Comparison of ENCODE assay signal across 15 mouse cellular contexts in the genomic region with DNA sequence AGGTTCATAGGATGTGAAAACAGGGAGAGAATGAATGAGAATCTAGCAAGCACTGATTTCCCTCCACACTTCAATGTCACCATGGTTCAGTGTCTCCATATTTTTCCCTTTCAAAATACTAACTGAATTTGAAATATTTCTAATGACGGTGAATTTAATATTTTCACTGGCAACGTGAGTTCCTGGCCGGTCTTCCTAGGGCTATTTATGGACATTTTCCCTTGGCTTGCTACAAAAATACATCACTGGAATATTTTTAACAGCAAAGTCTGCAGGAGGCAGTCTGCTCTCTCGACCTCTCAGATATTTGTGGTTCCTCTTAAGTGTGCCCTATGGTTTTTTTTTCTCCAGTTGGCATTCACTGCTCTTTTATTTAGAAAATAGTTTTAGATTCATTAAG. TPM values are rescaled to one million over a fixed set of nuclear protein-coding genes. Genes with fewer than 3 reads are reported as not detected.
DNase-seq lines count a peak whose midpoint lies in the region; ATAC-seq and TF ChIP-seq lines count a peak whose summit lies in the region.
"Had no signal": no experiment of that assay in that cellular context is flagged by ENCODE, and none has a peak within 500 bp of the region (broad histone marks: within the 10 kb centered on the region; RNA-seq: fewer than 3 reads in every experiment).

No protein-coding gene starts in this region.

- no peak for TF ChIP-seq EP300 in heart, adult 2 months (IDR thresholded peaks at IDR 0.05; ENCODE audit: insufficient read depth, low read depth, low read length)
- TF ChIP-seq EP300 in stomach, postnatal 0 days (optimal IDR thresholded peaks at IDR 0.05): no peak

- TF ChIP-seq CTCF in heart, adult 2 months (IDR thresholded peaks at IDR 0.05): no peak
- no peak for TF ChIP-seq CTCF in stomach, postnatal 0 days (IDR thresholded peaks at IDR 0.05; ENCODE audit: low read depth)

- peak overlapping the region; percentile 91 for H3K27ac ChIP-seq in heart, adult 2 months
- H3K27ac ChIP-seq in stomach, embryonic 16.5 days (ENCODE audit: low read length): peak overlapping the region; percentile 18; the same call in 1 of the 2 replicates
- H3K27ac ChIP-seq in stomach, postnatal 0 days (replicated peaks): no peak overlapping the region
- peak overlapping the region; percentile 97 for H3K27ac ChIP-seq in heart, embryonic 12.5 days (ENCODE audit: poor library complexity, severe bottlenecking)
- H3K27ac ChIP-seq in midbrain, embryonic 13.5 days: no peak overlapping the region
- H3K27ac ChIP-seq: forebrain, embryonic 13.5 days; midbrain, embryonic 15.5 days; neural tube, embryonic 13.5 days had no signal

- H3K4me1 ChIP-seq in heart, adult 2 months (ENCODE audit: control insufficient read depth, insufficient read depth, low read length): peaks cover 9% of the 10 kb centered on the region
- H3K4me1 ChIP-seq in stomach, embryonic 16.5 days (ENCODE audit: control insufficient read depth, insufficient read depth, low read length): peaks cover 4% of the 10 kb centered on the region
- no peaks in the 10 kb centered on the region for H3K4me1 ChIP-seq in stomach, postnatal 0 days (replicated peaks; ENCODE audit: control insufficient read depth, insufficient read depth)
- H3K4me1 ChIP-seq in heart, embryonic 12.5 days (replicated peaks): peaks cover 39% of the 10 kb centered on the region
- no peaks in the 10 kb centered on the region for H3K4me1 ChIP-seq in midbrain, embryonic 13.5 days (replicated peaks)

- H3K36me3 ChIP-seq in heart, adult 2 months (ENCODE audit: control insufficient read depth, insufficient read depth, low read length): peaks cover 18% of the 10 kb centered on the region
- H3K36me3 ChIP-seq in stomach, embryonic 16.5 days (ENCODE audit: control insufficient read depth, insufficient read depth, low read length): no peaks in the 10 kb centered on the region
- no peaks in the 10 kb centered on the region for H3K36me3 ChIP-seq in stomach, postnatal 0 days (ENCODE audit: control insufficient read depth, insufficient read depth, low read length)
- H3K36me3 ChIP-seq in heart, embryonic 12.5 days: no peaks in the 10 kb centered on the region
- no peaks in the 10 kb centered on the region for H3K36me3 ChIP-seq in midbrain, embryonic 13.5 days
- H3K36me3 ChIP-seq: midbrain, embryonic 15.5 days; neural tube, embryonic 13.5 days had no signal

- H3K4me3 ChIP-seq in heart, adult 2 months: no peak overlapping the region
- H3K4me3 ChIP-seq in stomach, embryonic 16.5 days (replicated peaks; ENCODE audit: low read length): no peak overlapping the region
- H3K4me3 ChIP-seq in stomach, postnatal 0 days (ENCODE audit: low read depth, low read length): no peak overlapping the region
- H3K4me3 ChIP-seq in heart, embryonic 12.5 days: no peak overlapping the region
- H3K4me3 ChIP-seq in midbrain, embryonic 13.5 days (replicated peaks): no peak overlapping the region
- H3K4me3 ChIP-seq: forebrain, embryonic 13.5 days; midbrain, embryonic 15.5 days; neural tube, embryonic 13.5 days had no signal

- no peaks in the 10 kb centered on the region for H3K9me3 ChIP-seq in stomach, embryonic 16.5 days (replicated peaks; ENCODE audit: control insufficient read depth, low read length)
- H3K9me3 ChIP-seq in stomach, postnatal 0 days (ENCODE audit: control insufficient read depth, low read length): no peaks in the 10 kb centered on the region
- no peaks in the 10 kb centered on the region for H3K9me3 ChIP-seq in heart, embryonic 12.5 days (replicated peaks)
- no peaks in the 10 kb centered on the region for H3K9me3 ChIP-seq in midbrain, embryonic 13.5 days
- H3K9me3 ChIP-seq: forebrain, embryonic 13.5 days; midbrain, embryonic 15.5 days; neural tube, embryonic 13.5 days had no signal

- WGBS in heart, adult 2 months: under 1% methylated on average over 4 of the region's 4 CpGs
- WGBS in stomach, embryonic 16.5 days: 60% methylated on average over 4 of the region's 4 CpGs
- WGBS in stomach, postnatal 0 days: 48% methylated on average over 4 of the region's 4 CpGs
- WGBS in heart, embryonic 12.5 days: 17% methylated on average over 4 of the region's 4 CpGs
- 88% methylated on average over 4 of the region's 4 CpGs for WGBS in midbrain, embryonic 13.5 days

- H3K9ac ChIP-seq in heart, adult 2 months (ENCODE audit: low read depth, low read length): no peak overlapping the region; the same call in 1 of the 2 replicates
- no peak overlapping the region for H3K9ac ChIP-seq in stomach, embryonic 16.5 days (ENCODE audit: low read length)
- no peak overlapping the region for H3K9ac ChIP-seq in stomach, postnatal 0 days (ENCODE audit: low read length)
- no peak overlapping the region for H3K9ac ChIP-seq in heart, embryonic 12.5 days
- H3K9ac ChIP-seq in midbrain, embryonic 13.5 days (replicated peaks): no peak overlapping the region
- H3K9ac ChIP-seq: forebrain, embryonic 13.5 days; midbrain, embryonic 15.5 days; neural tube, embryonic 13.5 days had no signal

- no peaks in the 10 kb centered on the region for H3K27me3 ChIP-seq in heart, adult 2 months (ENCODE audit: control insufficient read depth, insufficient read depth, low read length)
- H3K27me3 ChIP-seq in stomach, embryonic 16.5 days (ENCODE audit: control insufficient read depth, insufficient read depth, low read length): no peaks in the 10 kb centered on the region
- H3K27me3 ChIP-seq in stomach, postnatal 0 days (ENCODE audit: control insufficient read depth, insufficient read depth, low read length): no peaks in the 10 kb centered on the region
- H3K27me3 ChIP-seq in heart, embryonic 12.5 days (replicated peaks): no peaks in the 10 kb centered on the region
- H3K27me3 ChIP-seq in midbrain, embryonic 13.5 days: no peaks in the 10 kb centered on the region; the same call in 1 of the 2 replicates
- H3K27me3 ChIP-seq: forebrain, embryonic 13.5 days; midbrain, embryonic 15.5 days; neural tube, embryonic 13.5 days had no signal

- H3K79me2 ChIP-seq in heart, adult 2 months (replicated peaks; ENCODE audit: control insufficient read depth, insufficient read depth, low read length): no peaks in the 10 kb centered on the region

- ATAC-seq in stomach, embryonic 16.5 days (ENCODE audit: insufficient read depth, low FRiP score): no peak
- ATAC-seq in stomach, postnatal 0 days (ENCODE audit: low FRiP score, low TSS enrichment): no peak
- ATAC-seq in heart, embryonic 12.5 days (ENCODE audit: insufficient number of reproducible peaks, low FRiP score): peak; percentile 4; the same call in 1 of the 2 replicates
- no peak for ATAC-seq in midbrain, embryonic 13.5 days
- ATAC-seq: CD4-positive, CD25-positive, alpha-beta regulatory T cell, adult 4 months; forebrain, embryonic 13.5 days; hindbrain, embryonic 16.5 days; midbrain, embryonic 15.5 days had no signal

- intact Hi-C loops in heart, adult 2 months (cut with DNase I): no loop called here
- intact Hi-C loops in heart, postnatal 25 days (cut with DNase I): no loop called here

- TF ChIP-seq POLR2A in heart, adult 2 months (IDR thresholded peaks at IDR 0.05; ENCODE audit: insufficient read depth, low read depth, low read length): no peak

- H3K4me2 ChIP-seq in stomach, embryonic 16.5 days (ENCODE audit: low read depth, low read length): no peak overlapping the region
- no peak overlapping the region for H3K4me2 ChIP-seq in stomach, postnatal 0 days (replicated peaks; ENCODE audit: low read depth)
- H3K4me2 ChIP-seq in heart, embryonic 12.5 days: peak overlapping the region; percentile 37
- H3K4me2 ChIP-seq in midbrain, embryonic 13.5 days (replicated peaks): no peak overlapping the region
- H3K4me2 ChIP-seq: forebrain, embryonic 13.5 days; midbrain, embryonic 15.5 days; neural tube, embryonic 13.5 days had no signal

- DNase-seq in heart, adult 2 months: no peak
- no peak for DNase-seq in heart, postnatal 25 days (ENCODE audit: low spot score)
- no peak for DNase-seq in stomach, postnatal 0 days (ENCODE audit: low spot score)
- no peak for DNase-seq in T-cell, adult 2 months (ENCODE audit: low spot score)
- DNase-seq in ovary, postnatal 14 days (ENCODE audit: low spot score): no peak
- DNase-seq: cerebellum, postnatal 14 days had no signal

RNA-seq across cellular contexts. Expression of a gene that starts 44.7 kb away (rescaled TPM):
- total RNA-seq in heart, adult 2 months (2021): 100 to 1,000 TPM; 609 to 668 TPM
- polyA plus RNA-seq in heart, adult 2 months (2012; rRNA removed): 508 and 956 TPM in 2 replicates
- 100 to 1,000 TPM; 808 to 915 TPM for total RNA-seq in heart, postnatal 25 days (2021)
- 54.9 and 64.2 TPM in 2 replicates for polyA plus RNA-seq in stomach, embryonic 16.5 days (2015; fragmentation: Nextera tagmentation; extraction: Ambion mirVana)
- polyA plus RNA-seq in stomach, postnatal 0 days (2015; fragmentation: Nextera tagmentation; extraction: Ambion mirVana): 28.9 and 29.7 TPM in 2 replicates
- 218 and 224 TPM in 2 replicates for polyA plus RNA-seq in heart, embryonic 12.5 days (2016; fragmentation: Nextera tagmentation; extraction: Ambion mirVana)
- 11.6 and 12.4 TPM in 2 replicates for polyA plus RNA-seq in midbrain, embryonic 13.5 days (2015; fragmentation: Nextera tagmentation; extraction: Ambion mirVana)

RNA-seq across cellular contexts. Expression of a gene that starts 53.6 kb away (rescaled TPM):
- 10 to 100 TPM in 1 of 2 experiments, 1 to 10 TPM in 1; 6.0 to 10.9 TPM for total RNA-seq in heart, adult 2 months (2021)
- polyA plus RNA-seq in heart, adult 2 months (2012; rRNA removed): 2.1 and 4.3 TPM in 2 replicates
- total RNA-seq in heart, postnatal 25 days (2021): 1 to 10 TPM; 7.3 to 8.7 TPM
- 0.10 and 0.15 TPM in 2 replicates for polyA plus RNA-seq in stomach, embryonic 16.5 days (2015; fragmentation: Nextera tagmentation; extraction: Ambion mirVana)
- polyA plus RNA-seq in stomach, postnatal 0 days (2015; fragmentation: Nextera tagmentation; extraction: Ambion mirVana): 0.17 and 0.18 TPM in 2 replicates
- polyA plus RNA-seq in heart, embryonic 12.5 days (2016; fragmentation: Nextera tagmentation; extraction: Ambion mirVana): 0.06 and 0.09 TPM in 2 replicates
- polyA plus RNA-seq in midbrain, embryonic 13.5 days (2015; fragmentation: Nextera tagmentation; extraction: Ambion mirVana): 0.07 TPM in 1 of 2 replicates, not detected in the other
- polyA plus RNA-seq: embryonic facial prominence, embryonic 11.5 days; forebrain, embryonic 13.5 days had no signal

Comparison
In these comparisons a context has a peak if more than half of its experiments do, and no peak if none do; other contexts are left out.
1. H3K27ac ChIP-seq: peak in heart, adult 2 months (single experiment), stomach, embryonic 16.5 days (single experiment) and heart, embryonic 12.5 days (single experiment); none in stomach, postnatal 0 days (single experiment) and midbrain, embryonic 13.5 days (single experiment).